Mouse (Mus musculus): ENCODE measurements around the gene Jmjd8. TPM values are rescaled to one million over a fixed set of nuclear protein-coding genes. Genes with fewer than 3 reads are reported as not detected.

Jmjd8 gene
- total and polyA plus RNA-seq, 2 experiments from 2014 or later: 26.2 to 32.2 TPM

DNA sequence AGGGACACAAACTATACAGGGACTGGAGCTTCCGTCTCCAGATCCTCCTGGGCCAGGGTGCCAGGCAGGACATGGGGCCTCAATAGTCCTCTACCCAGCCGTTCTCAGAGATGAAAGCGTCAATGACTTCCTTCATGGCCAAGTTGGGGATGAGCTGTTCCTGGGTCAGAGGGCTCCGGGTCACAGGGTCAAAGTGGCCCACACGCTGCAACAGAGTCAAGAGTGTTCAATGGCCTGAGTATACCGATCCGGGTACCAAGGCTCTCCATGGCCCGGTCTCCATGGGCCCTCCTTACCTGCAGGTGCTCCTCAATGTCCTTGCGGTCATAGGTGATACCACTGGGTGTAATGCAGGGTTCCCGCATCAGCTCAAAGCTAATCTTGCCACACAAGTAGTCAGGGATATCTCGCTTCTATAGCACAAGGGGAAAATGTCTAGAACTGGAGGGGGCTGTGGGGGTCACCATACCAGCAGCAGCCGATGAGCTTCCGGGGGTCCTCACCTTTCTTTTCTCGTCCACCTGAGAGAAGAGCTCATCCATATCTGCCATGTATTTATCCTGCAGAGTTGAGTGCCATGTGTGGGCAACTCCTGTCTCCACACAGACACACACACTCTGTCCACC, 2.3 kb downstream of the Jmjd8 start:
- Histone ChIP-seq H3K9ac (replicated peaks; ENCODE audit: low read depth, low read length) (no peak overlapping the region), H3K27me3 (ENCODE audit: control insufficient read depth, insufficient read depth, low read length) (no peaks in the 10 kb centered on the region), H3K36me3 (replicated peaks; ENCODE audit: control insufficient read depth, insufficient read depth, low read length) (peaks cover 32% of the 10 kb centered on the region), H3K4me1 (ENCODE audit: control insufficient read depth, insufficient read depth) (peaks cover 40% of the 10 kb centered on the region), H3K4me2 (ENCODE audit: low read depth, low read length) (peak overlapping the region; percentile 81; the same call in 1 of the 2 replicates), H3K4me3 (ENCODE audit: low read depth, low read length) (no peak overlapping the region), H3K9me3 (replicated peaks; ENCODE audit: control insufficient read depth, low read length) (no peaks in the 10 kb centered on the region), H3K27ac (ENCODE audit: low read depth) (no peak overlapping the region)
- 80% methylated on average over 14 of the region's 14 CpGs for WGBS
- no peak for TF ChIP-seq CTCF (IDR thresholded peaks at IDR 0.05; ENCODE audit: low read depth)
- DNase-seq (ENCODE audit: low spot score) (no peak), ATAC-seq (ENCODE audit: insufficient read depth, low read depth) (no peak)

DNA sequence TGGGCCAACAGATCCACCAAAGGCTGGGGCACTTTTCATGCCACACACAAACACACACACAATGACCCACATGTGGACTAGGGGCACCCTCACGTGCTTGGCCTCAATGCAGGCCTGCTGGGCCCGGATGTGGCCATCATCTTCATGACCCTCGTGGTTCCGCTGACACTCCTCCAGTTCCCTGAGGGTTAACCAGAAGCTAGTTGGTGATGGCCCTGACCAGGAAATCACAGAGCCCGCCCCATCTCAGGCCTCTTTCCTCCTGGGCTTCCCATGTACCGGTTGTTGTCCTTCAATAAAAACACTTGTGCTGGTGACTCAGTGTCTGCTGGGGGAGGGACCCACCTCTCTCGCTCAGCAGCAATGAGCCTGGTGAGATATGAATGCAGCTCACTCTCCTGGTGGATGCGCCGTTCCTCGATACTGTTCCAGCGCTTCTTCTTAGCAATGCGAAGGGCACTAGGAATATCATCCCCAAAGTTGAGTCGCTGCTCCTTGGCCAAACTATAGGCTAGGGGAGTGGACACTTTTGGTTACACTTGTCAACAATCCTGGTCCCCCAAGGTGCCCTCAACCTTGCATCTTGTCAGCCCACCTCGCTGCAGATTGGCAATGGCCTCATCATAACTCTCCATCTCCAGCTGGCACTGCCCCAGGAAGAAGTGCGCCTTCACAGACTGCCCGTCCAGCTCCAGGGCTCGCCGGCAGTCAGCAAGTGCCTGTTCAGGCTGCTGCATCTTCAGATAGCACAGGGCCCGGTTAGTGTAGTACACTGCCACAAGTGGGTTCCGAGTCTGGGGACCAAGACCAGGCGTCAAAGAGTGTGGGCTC, 3.0 kb downstream of the Jmjd8 start:
- Histone ChIP-seq H3K27ac (ENCODE audit: low read depth) (peak overlapping the region; percentile 99), H3K4me1 (ENCODE audit: control insufficient read depth, insufficient read depth) (peaks cover 48% of the 10 kb centered on the region), H3K4me3 (ENCODE audit: low read depth, low read length) (peak overlapping the region; percentile 77), H3K4me2 (ENCODE audit: low read depth, low read length) (peak overlapping the region; percentile 81), H3K9ac (replicated peaks; ENCODE audit: low read depth, low read length) (peak overlapping the region; percentile 79), H3K27me3 (ENCODE audit: control insufficient read depth, insufficient read depth, low read length) (no peaks in the 10 kb centered on the region), H3K36me3 (replicated peaks; ENCODE audit: control insufficient read depth, insufficient read depth, low read length) (peaks cover 24% of the 10 kb centered on the region), H3K9me3 (replicated peaks; ENCODE audit: control insufficient read depth, low read length) (no peaks in the 10 kb centered on the region)
- DNase-seq (ENCODE audit: low spot score): no peak
- ATAC-seq (ENCODE audit: insufficient read depth, low read depth): no peak
- 33% methylated on average over 21 of the region's 21 CpGs for WGBS
- no peak for TF ChIP-seq CTCF (IDR thresholded peaks at IDR 0.05; ENCODE audit: low read depth)

DNA sequence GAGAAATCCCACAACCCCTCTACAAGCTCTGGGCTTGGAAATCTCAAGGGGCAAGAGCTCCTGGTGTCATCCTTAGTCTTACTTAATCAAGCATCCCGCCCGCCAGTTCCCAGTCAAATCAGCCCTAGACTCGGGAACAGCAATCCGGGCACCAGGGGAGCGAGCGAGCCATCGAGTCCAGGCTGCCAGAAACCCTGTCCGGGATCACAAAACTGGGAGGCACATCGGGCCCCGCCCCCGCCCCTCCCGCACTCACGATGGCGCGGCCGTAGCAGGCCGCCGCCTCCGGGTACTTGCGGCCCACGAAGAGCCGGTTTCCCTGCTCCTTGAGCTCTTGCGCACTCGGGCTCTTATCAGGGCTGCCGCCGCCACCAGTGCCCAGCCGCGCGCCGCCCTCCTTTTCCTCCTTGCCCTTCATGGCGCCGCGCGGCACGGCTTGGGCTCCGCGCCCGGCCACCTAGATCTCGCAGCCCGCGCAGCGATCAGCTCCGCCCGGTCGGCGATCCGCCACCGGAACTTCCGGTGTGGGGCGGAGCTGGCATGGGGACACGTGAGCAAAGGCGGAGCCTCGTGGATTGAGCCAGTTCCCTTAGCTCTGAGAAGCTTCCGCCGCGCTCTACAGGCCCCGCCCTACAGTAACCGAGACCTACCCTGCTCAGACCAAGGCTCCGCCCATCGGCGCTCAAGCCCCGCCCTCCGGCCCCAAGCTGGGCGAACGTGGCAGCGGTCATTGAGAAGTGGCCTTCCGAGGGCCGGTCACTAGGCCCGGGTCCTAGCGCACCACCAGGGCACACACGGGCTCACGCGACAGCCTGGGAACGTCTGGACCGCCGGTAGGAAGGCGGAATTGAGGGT, 4.0 kb downstream of the Jmjd8 start:
- H3K4me3 ChIP-seq (ENCODE audit: low read depth, low read length): peak overlapping the region; percentile 77
- under 1% methylated on average over 72 of the region's 77 CpGs for WGBS
- ATAC-seq (ENCODE audit: insufficient read depth, low read depth) (peak; percentile 92), DNase-seq (ENCODE audit: low spot score) (peak; percentile 99)
- peaks cover 57% of the 10 kb centered on the region for H3K4me1 ChIP-seq (ENCODE audit: control insufficient read depth, insufficient read depth)
- no peak for TF ChIP-seq CTCF (IDR thresholded peaks at IDR 0.05; ENCODE audit: low read depth)
- TF ChIP-seq EP300 (IDR thresholded peaks at IDR 0.05; ENCODE audit: low read depth): peak; percentile 85
- peak overlapping the region; percentile 79 for H3K9ac ChIP-seq (replicated peaks; ENCODE audit: low read depth, low read length)
- H3K9me3 ChIP-seq (replicated peaks; ENCODE audit: control insufficient read depth, low read length): no peaks in the 10 kb centered on the region
- H3K27ac ChIP-seq (ENCODE audit: low read depth): peak overlapping the region; percentile 99
- peaks cover 17% of the 10 kb centered on the region for H3K36me3 ChIP-seq (replicated peaks; ENCODE audit: control insufficient read depth, insufficient read depth, low read length)
- H3K4me2 ChIP-seq (ENCODE audit: low read depth, low read length): peak overlapping the region; percentile 95
- H3K27me3 ChIP-seq (ENCODE audit: control insufficient read depth, insufficient read depth, low read length): no peaks in the 10 kb centered on the region

DNA sequence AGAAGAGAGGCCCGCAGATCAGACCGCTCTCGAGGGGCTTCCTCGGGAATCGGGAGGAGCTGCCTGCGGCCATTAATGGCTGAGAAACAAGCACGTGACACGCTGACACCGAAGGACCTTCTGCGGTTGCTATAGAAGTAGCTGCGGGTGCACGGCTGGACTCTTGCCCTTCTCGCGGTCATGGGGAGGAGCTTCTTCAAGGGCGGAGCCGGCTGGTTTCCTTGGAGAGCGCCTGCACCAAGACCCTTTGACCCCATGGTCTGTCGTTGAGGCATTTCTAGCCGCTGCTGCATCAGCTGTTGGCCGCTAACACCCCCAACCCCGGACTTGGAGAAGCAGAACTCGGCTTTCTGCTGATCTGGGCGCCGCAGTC, 4.6 kb downstream of the Jmjd8 start, which contains the start of gene Stub1:
Gene Stub1, minus strand, starts transcription at position 114 of the 373 bp plus-strand sequence.
- ATAC-seq (ENCODE audit: insufficient read depth, low read depth): peak; percentile 78
- no peaks in the 10 kb centered on the region for H3K27me3 ChIP-seq (ENCODE audit: control insufficient read depth, insufficient read depth, low read length)
- peak within 1 kb of the TSS; percentile 99 for H3K27ac ChIP-seq (ENCODE audit: low read depth)
- peaks cover 22% of the 10 kb centered on the region for H3K36me3 ChIP-seq (replicated peaks; ENCODE audit: control insufficient read depth, insufficient read depth, low read length)
- under 1% methylated on average over 24 of the region's 24 CpGs for WGBS
- peak within 1 kb of the TSS; percentile 79 for H3K9ac ChIP-seq (replicated peaks; ENCODE audit: low read depth, low read length)
- peak within 1 kb of the TSS; percentile 77 for H3K4me3 ChIP-seq (ENCODE audit: low read depth, low read length)
- TF ChIP-seq EP300 (IDR thresholded peaks at IDR 0.05; ENCODE audit: low read depth) (peak; percentile 15; the same call in 1 of the 2 replicates), CTCF (IDR thresholded peaks at IDR 0.05; ENCODE audit: low read depth) (no peak)
- peak; percentile 96 for DNase-seq (ENCODE audit: low spot score)
- H3K4me1 ChIP-seq (ENCODE audit: control insufficient read depth, insufficient read depth): peaks cover 55% of the 10 kb centered on the region
- peak within 1 kb of the TSS; percentile 95 for H3K4me2 ChIP-seq (ENCODE audit: low read depth, low read length)
- H3K9me3 ChIP-seq (replicated peaks; ENCODE audit: control insufficient read depth, low read length): no peaks in the 10 kb centered on the region

DNA sequence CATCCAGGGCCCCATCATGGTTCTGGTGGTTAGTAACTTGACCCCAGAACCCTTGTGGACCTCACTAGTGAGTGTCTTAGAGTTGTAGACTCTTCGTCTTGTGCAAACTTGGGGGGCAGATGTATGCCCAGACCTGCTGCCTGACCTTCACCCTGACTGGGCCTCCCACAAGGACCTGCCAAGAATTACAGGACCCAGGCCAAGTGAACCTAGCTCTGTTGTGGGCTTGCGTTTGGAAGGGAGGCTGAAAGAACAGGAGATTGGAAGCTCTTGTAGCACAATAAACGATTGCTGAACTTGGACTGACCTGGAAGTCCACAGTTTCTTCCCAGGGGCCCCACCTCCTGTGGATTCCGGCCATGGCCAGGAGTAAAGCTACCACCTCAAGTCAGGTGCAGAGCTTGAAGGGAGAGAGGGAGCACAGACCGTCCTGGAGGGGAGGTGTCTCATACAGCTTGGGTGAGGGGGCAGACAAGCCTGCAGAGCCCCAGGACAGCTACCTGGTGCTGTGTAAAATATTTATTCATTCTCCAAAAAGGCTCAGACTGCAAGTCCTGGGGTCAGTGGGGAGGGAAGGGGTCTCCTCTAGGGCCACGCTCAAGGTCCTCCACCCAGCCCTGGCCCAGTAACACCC, 5.4 kb downstream of the Jmjd8 start:
- peak overlapping the region; percentile 79 for H3K9ac ChIP-seq (replicated peaks; ENCODE audit: low read depth, low read length)
- H3K9me3 ChIP-seq (replicated peaks; ENCODE audit: control insufficient read depth, low read length): no peaks in the 10 kb centered on the region

More for the DNA sequence above, 5.4 kb downstream of the Jmjd8 start:
- peaks cover 51% of the 10 kb centered on the region for H3K4me1 ChIP-seq (ENCODE audit: control insufficient read depth, insufficient read depth)
- no peak for DNase-seq (ENCODE audit: low spot score)
- peak overlapping the region; percentile 95 for H3K4me2 ChIP-seq (ENCODE audit: low read depth, low read length)
- H3K36me3 ChIP-seq (replicated peaks; ENCODE audit: control insufficient read depth, insufficient read depth, low read length): peaks cover 29% of the 10 kb centered on the region
- H3K27me3 ChIP-seq (ENCODE audit: control insufficient read depth, insufficient read depth, low read length): no peaks in the 10 kb centered on the region
- H3K27ac ChIP-seq (ENCODE audit: low read depth): peak overlapping the region; percentile 99
- H3K4me3 ChIP-seq (ENCODE audit: low read depth, low read length): peak overlapping the region; percentile 77
- ATAC-seq (ENCODE audit: insufficient read depth, low read depth): no peak
- WGBS: 6% methylated on average over 6 of the region's 6 CpGs
- no peak for TF ChIP-seq CTCF (IDR thresholded peaks at IDR 0.05; ENCODE audit: low read depth)

Measured in heart, postnatal 0 days (tissue).